Mouse (Mus musculus): ENCODE data around the gene Vgll4.
A peak's percentile ranks its signal among the peaks of the same experiment; 100 is the strongest.

GRCm38 (mm10) chr6:114888922-114889321 lies 80.9 kb downstream of the Vgll4 start:
- TF ChIP-seq EP300 (IDR thresholded peaks at IDR 0.05; ENCODE audit: low read depth) (no peak), CTCF (IDR thresholded peaks at IDR 0.05; ENCODE audit: low read depth) (peak; percentile 35; the same call in 1 of the 2 replicates)
